Mouse (Mus musculus) intestine, embryonic 15.5 days (tissue): ENCODE measurements around the gene Leng1. TPM values are rescaled to one million over a fixed set of nuclear protein-coding genes. Genes with fewer than 3 reads are reported as not detected.

Experiments used
- ATAC-seq: fragments of 200-750 bp; cut with Nextera tagmentation; 2 replicates; pipeline ENCODE4 v1.8.0; 2017; ENCODE audit warnings: moderate TSS enrichment, moderate library complexity
- H3K27ac ChIP-seq: fragments of 300-500 bp; sonication (generic); 2 replicates; pipeline ENCODE4 v1.5.1; 2015; ENCODE audit warnings: mild to moderate bottlenecking, inconsistent platforms
- H3K27me3 ChIP-seq: fragments of 300-500 bp; sonication (generic); replicated peaks from 2 replicates; pipeline ENCODE4 v1.6.1; 2015; ENCODE audit warnings: inconsistent platforms
- H3K36me3 ChIP-seq: fragments of 300-500 bp; sonication (generic); 2 replicates; pipeline ENCODE4 v1.6.1; 2015; ENCODE audit warnings: inconsistent platforms
- H3K4me1 ChIP-seq: fragments of 300-500 bp; sonication (generic); replicated peaks from 2 replicates; pipeline ENCODE4 v1.6.1; 2015; ENCODE audit warnings: inconsistent platforms
- H3K4me2 ChIP-seq: fragments of 300-500 bp; sonication (generic); replicated peaks from 2 replicates; pipeline ENCODE4 v1.6.1; 2015; ENCODE audit warnings: mild to moderate bottlenecking, inconsistent platforms
- H3K4me3 ChIP-seq: fragments of 300-500 bp; sonication (generic); replicated peaks from 2 replicates; pipeline ENCODE4 v1.5.1; 2015; ENCODE audit warnings: inconsistent platforms
- H3K9ac ChIP-seq: fragments of 300-500 bp; sonication (generic); 2 replicates; pipeline ENCODE4 v1.6.1; 2015; ENCODE audit warnings: inconsistent platforms
- H3K9me3 ChIP-seq: fragments of 300-500 bp; sonication (generic); 2 replicates; pipeline ENCODE4 v1.6.1; 2016; ENCODE audit warnings: inconsistent platforms
- WGBS: fragments of 180-500 bp; shearing (Covaris S2); methylation state at CpG from one replicate; pipeline ENCODE4 v1.1.7; 2015; 5-methylcytosine and 5-hydroxymethylcytosine counted together
- polyA plus RNA-seq: library from polyadenylated mRNA; unstranded; fragments of >200 nt; fragmentation: Nextera tagmentation; extraction: Ambion mirVana; gene quantifications from 2 replicates; pipeline ENCODE4 v1.2.1, GENCODE M21; 2015

Leng1 gene
- polyA plus RNA-seq, 1 experiment from 2014 or later: 19.5 TPM

DNA sequence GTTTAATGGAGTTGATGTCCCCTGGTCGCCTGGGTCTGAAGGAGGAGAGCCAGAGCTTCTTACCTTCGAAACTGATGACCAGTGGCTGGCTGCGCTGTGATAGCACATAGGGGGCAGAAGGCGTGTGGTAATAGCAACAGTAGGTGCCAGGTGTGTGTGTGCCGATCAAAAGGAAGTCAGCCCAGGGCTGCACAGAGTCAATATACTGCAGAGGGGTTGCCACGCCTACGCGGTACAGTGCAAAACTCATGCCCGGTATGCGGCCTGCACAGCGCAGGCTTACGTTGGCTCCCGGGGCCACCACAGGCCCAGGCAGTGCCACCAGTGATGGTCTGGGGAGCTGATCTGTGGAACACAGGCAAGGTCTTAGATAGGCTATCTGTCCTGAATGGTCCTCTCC, 54.6 kb downstream of the Leng1 start:
- H3K27me3 ChIP-seq: no peaks in the 10 kb centered on the region
- H3K4me3 ChIP-seq: no peak overlapping the region
- no peaks in the 10 kb centered on the region for H3K4me1 ChIP-seq
- H3K36me3 ChIP-seq: no peaks in the 10 kb centered on the region
- 87% methylated on average over 13 of the region's 13 CpGs for WGBS
- no peak for ATAC-seq
- no peak overlapping the region for H3K9ac ChIP-seq
- no peaks in the 10 kb centered on the region for H3K9me3 ChIP-seq
- H3K27ac ChIP-seq: no peak overlapping the region
- no peak overlapping the region for H3K4me2 ChIP-seq

DNA sequence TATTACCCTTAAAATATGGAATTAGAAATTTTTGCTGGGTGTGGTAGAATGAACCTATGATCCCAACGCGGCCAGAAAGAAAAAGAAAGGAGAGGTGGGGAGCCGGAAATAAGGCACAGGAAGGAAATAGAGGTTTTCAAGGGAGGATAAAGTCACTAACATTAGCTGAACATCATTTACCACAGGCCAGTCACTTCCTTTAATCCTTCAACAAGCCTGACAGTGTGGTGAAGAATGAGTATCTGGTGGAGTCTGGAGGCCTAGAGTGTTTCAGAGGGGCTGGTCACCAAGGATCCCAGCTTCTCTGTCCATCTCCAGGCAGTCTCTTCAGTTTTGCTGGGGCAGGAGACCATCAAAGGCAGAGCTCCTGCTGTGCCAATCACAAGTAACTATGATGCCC, 55.2 kb downstream of the Leng1 start:
- H3K4me2 ChIP-seq: no peak overlapping the region
- no peak overlapping the region for H3K27ac ChIP-seq
- no peaks in the 10 kb centered on the region for H3K36me3 ChIP-seq
- H3K4me1 ChIP-seq: no peaks in the 10 kb centered on the region
- no peaks in the 10 kb centered on the region for H3K27me3 ChIP-seq
- no peak overlapping the region for H3K4me3 ChIP-seq
- 86% methylated on average over 3 of the region's 3 CpGs for WGBS
- H3K9me3 ChIP-seq: no peaks in the 10 kb centered on the region
- no peak overlapping the region for H3K9ac ChIP-seq
- ATAC-seq: no peak

Other genes with a start within 250 kb of the Leng1 start
- gene Cacng6, start 241.6 kb downstream of the Leng1 start, polyA plus RNA-seq: 0.33 TPM in 1 of 2 replicates, not detected in the other
- gene Tarm1, start 163.2 kb downstream of the Leng1 start, polyA plus RNA-seq: 0.11 and 0.16 TPM in 2 replicates
- 0.08 and 0.09 TPM in 2 replicates for gene Oscar, start 49.7 kb downstream of the Leng1 start, polyA plus RNA-seq
- 486 and 556 TPM in 2 replicates for gene Ndufa3, start 48.5 kb downstream of the Leng1 start, polyA plus RNA-seq
- gene Tfpt, start 35.9 kb downstream of the Leng1 start, polyA plus RNA-seq: 19.7 and 23.1 TPM in 2 replicates
- gene Prpf31, start 35.9 kb downstream of the Leng1 start, polyA plus RNA-seq: 85.7 and 90.1 TPM in 2 replicates
- gene Cnot3, start 20.6 kb downstream of the Leng1 start, polyA plus RNA-seq: 43.7 and 47.1 TPM in 2 replicates
- gene Tmc4, start 11.7 kb upstream of the Leng1 start, polyA plus RNA-seq: 73.4 and 82.6 TPM in 2 replicates
- 230 and 235 TPM in 2 replicates for gene Tsen34, start 27.0 kb upstream of the Leng1 start, polyA plus RNA-seq
- gene Mboat7, start 27.7 kb upstream of the Leng1 start, polyA plus RNA-seq: 55.3 and 57.2 TPM in 2 replicates
- 1,501 and 1,565 TPM in 2 replicates for gene Rps9, start 38.2 kb upstream of the Leng1 start, polyA plus RNA-seq
- 1.0 and 1.1 TPM in 2 replicates for gene Pirb, start 54.6 kb upstream of the Leng1 start, polyA plus RNA-seq
- not detected in 2 replicates for gene Gm15448, start 159.8 kb upstream of the Leng1 start, polyA plus RNA-seq
- gene Pira2, start 179.2 kb upstream of the Leng1 start, polyA plus RNA-seq: 0.44 TPM in 1 of 2 replicates, not detected in the other
- 0.10 TPM in 1 of 2 replicates, not detected in the other for gene Gm14548, start 232.3 kb upstream of the Leng1 start, polyA plus RNA-seq
- 0.21 and 0.38 TPM in 2 replicates for gene Lilra6, start 249.7 kb upstream of the Leng1 start, polyA plus RNA-seq